Mouse (Mus musculus): ENCODE measurements around the gene Zc2hc1c. TPM values are rescaled to one million over a fixed set of nuclear protein-coding genes. Genes with fewer than 3 reads are reported as not detected.

Zc2hc1c gene
- polyA plus RNA-seq, 1 experiment from 2014 or later: 2.4 TPM

- peaks cover 24% of the 10 kb centered on the region for H3K4me1 ChIP-seq
- 87% methylated on average over 4 of the region's 4 CpGs for WGBS
- no peak for ATAC-seq (ENCODE audit: insufficient number of reproducible peaks, low FRiP score, low TSS enrichment, low read depth)
Observed at GRCm38 (mm10) chr12:85284996-85285395, 3.4 kb upstream of the Zc2hc1c start.

DNA sequence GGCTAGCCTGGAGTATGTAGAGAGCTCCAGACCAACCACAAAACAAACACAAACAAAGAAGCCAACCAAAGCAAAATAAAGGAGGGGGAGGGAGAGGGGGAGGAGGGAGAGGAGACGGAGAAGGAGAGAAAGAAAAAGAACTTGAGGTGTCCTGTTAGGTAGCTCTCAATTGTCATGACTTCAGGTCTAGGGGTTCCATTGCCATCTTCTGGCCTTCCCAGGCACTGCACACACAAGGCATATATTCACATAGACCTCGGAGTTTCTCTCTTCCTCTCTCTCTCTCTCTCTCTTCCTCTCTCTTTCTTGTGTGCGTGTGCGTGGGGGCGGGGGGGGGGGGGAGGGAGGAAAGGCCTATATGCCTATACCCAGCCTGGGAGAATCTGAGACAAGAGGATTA lies 1.4 kb upstream of the Zc2hc1c start:
- Histone ChIP-seq H3K9me3 (replicated peaks) (no peaks in the 10 kb centered on the region), H3K4me1 (peaks cover 32% of the 10 kb centered on the region), H3K4me2 (replicated peaks) (no peak overlapping the region), H3K36me3 (no peaks in the 10 kb centered on the region), H3K9ac (no peak overlapping the region), H3K4me3 (replicated peaks) (no peak overlapping the region), H3K27ac (replicated peaks) (no peak overlapping the region), H3K27me3 (0 out of 2 replicates have a peak, but pooled peaks cover 3% of the 10 kb centered on the region)
- WGBS: 28% methylated on average over 2 of the region's 5 CpGs
- no peak for ATAC-seq (ENCODE audit: insufficient number of reproducible peaks, low FRiP score, low TSS enrichment, low read depth)

More at GRCm38 (mm10) chr12:85284996-85285395, 3.4 kb upstream of the Zc2hc1c start:
- H3K27ac ChIP-seq (replicated peaks): no peak overlapping the region
- H3K27me3 ChIP-seq: 0 out of 2 replicates have a peak, but pooled peaks cover 3% of the 10 kb centered on the region
- H3K36me3 ChIP-seq: no peaks in the 10 kb centered on the region
- no peak overlapping the region for H3K4me3 ChIP-seq (replicated peaks)
- H3K4me2 ChIP-seq (replicated peaks): no peak overlapping the region
- H3K9me3 ChIP-seq (replicated peaks): no peaks in the 10 kb centered on the region
- no peak overlapping the region for H3K9ac ChIP-seq

- peak within 1 kb of the TSS; percentile 35; the same call in 1 of the 2 replicates for H3K9ac ChIP-seq
- 7% methylated on average over 21 of the region's 21 CpGs for WGBS
- ATAC-seq (ENCODE audit: insufficient number of reproducible peaks, low FRiP score, low TSS enrichment, low read depth): peak; percentile 61
- no peaks in the 10 kb centered on the region for H3K36me3 ChIP-seq
- H3K27ac ChIP-seq (replicated peaks): peak within 1 kb of the TSS; percentile 65
- H3K4me1 ChIP-seq: peaks cover 32% of the 10 kb centered on the region
- peak within 1 kb of the TSS; percentile 78 for H3K4me2 ChIP-seq (replicated peaks)
- 0 out of 2 replicates have a peak, but pooled peaks cover 3% of the 10 kb centered on the region for H3K27me3 ChIP-seq
- H3K4me3 ChIP-seq (replicated peaks): peak within 1 kb of the TSS; percentile 51
- H3K9me3 ChIP-seq (replicated peaks): no peaks in the 10 kb centered on the region
Observed at GRCm38 (mm10) chr12:85287809-85288485, 444 bp upstream of the Zc2hc1c start, which contains the start of gene Acyp1. Gene Acyp1 (minus strand): TSS chr12:85288438.

DNA sequence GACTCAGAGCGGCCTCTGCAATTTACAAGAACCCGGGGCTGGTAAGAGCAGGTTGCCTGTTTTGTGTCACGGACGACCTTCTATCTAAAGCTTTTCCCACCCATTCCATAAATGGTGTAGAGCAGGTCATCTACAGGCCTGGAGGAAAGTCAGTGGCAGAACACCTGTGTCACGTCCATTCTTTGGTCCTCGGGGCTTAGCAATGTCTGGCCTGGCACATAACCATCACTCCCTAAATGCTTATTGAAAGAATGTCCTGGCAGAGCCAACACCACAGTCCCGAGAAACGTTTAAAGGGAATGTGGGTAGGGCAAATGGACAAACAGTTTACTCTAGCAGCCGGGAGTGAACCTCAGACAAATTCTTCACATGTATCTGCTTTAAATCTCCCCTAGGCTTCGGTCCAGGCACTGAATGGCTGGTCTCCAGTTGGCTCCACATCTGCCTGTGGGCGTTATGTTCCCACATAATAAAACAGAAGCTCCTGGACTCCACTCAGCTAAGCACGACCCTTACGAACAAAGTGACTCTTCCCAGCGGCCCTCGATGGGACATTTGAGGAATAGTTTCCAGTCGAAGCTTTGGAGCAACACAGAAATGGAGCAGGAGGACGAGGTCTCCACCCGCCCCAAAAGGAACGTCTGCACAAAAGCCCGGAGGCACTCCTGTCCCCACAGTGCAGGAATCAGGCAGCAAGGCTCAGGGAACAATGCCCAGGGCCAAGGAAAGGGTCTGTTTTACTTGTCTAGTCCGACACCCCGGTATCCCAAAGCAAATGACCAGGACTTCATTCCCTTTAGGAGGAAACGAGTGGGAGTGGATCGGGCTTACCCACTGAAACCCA lies 988 bp downstream of the Zc2hc1c start:
- Histone ChIP-seq H3K27ac (replicated peaks) (peak overlapping the region; percentile 56), H3K9ac (no peak overlapping the region), H3K4me1 (peaks cover 32% of the 10 kb centered on the region), H3K27me3 (0 out of 2 replicates have a peak, but pooled peaks cover 3% of the 10 kb centered on the region), H3K9me3 (replicated peaks) (no peaks in the 10 kb centered on the region), H3K4me3 (replicated peaks) (peak overlapping the region; percentile 51), H3K4me2 (replicated peaks) (peak overlapping the region; percentile 78), H3K36me3 (no peaks in the 10 kb centered on the region)
- peak; percentile 39; the same call in 1 of the 2 replicates for ATAC-seq (ENCODE audit: insufficient number of reproducible peaks, low FRiP score, low TSS enrichment, low read depth)
- WGBS: 43% methylated on average over 24 of the region's 24 CpGs

GRCm38 (mm10) chr12:85290633-85291032 lies 2.2 kb downstream of the Zc2hc1c start:
- Histone ChIP-seq H3K27ac (replicated peaks) (no peak overlapping the region), H3K36me3 (no peaks in the 10 kb centered on the region), H3K4me2 (replicated peaks) (no peak overlapping the region), H3K9ac (no peak overlapping the region), H3K27me3 (0 out of 2 replicates have a peak, but pooled peaks cover 3% of the 10 kb centered on the region), H3K4me1 (peaks cover 32% of the 10 kb centered on the region), H3K4me3 (replicated peaks) (no peak overlapping the region), H3K9me3 (replicated peaks) (no peaks in the 10 kb centered on the region)
- no peak for ATAC-seq (ENCODE audit: insufficient number of reproducible peaks, low FRiP score, low TSS enrichment, low read depth)
- WGBS: 85% methylated on average over 10 of the region's 10 CpGs

GRCm38 (mm10) chr12:85291541-85291940 lies 3.1 kb downstream of the Zc2hc1c start:
- Histone ChIP-seq H3K36me3 (no peaks in the 10 kb centered on the region), H3K9ac (no peak overlapping the region), H3K4me1 (peaks cover 36% of the 10 kb centered on the region), H3K9me3 (replicated peaks) (no peaks in the 10 kb centered on the region), H3K27me3 (0 out of 2 replicates have a peak, but pooled peaks cover 3% of the 10 kb centered on the region), H3K4me2 (replicated peaks) (no peak overlapping the region), H3K27ac (replicated peaks) (no peak overlapping the region), H3K4me3 (replicated peaks) (no peak overlapping the region)
- ATAC-seq (ENCODE audit: insufficient number of reproducible peaks, low FRiP score, low TSS enrichment, low read depth): no peak

DNA sequence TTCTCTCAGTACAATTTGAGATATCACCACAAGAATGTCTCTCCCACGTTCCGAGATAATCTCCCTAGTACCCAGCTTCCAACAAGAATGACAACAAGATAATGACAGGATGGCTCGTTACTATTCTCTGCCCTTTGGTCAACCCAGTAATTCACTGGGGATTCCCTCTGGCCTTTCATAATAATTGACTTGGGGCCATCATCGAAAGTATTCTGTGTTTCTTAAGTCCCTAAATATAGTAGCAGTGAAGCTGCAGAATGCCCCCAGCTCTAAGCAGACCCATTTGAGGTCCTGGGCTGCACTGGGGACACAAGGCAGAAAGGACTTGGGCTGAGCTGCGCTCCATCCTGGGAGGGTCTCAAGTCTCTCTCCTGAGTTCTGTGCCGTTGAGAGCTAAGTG lies 3.9 kb downstream of the Zc2hc1c start:
- ATAC-seq (ENCODE audit: insufficient number of reproducible peaks, low FRiP score, low TSS enrichment, low read depth): no peak
- H3K4me3 ChIP-seq (replicated peaks): no peak overlapping the region
- no peaks in the 10 kb centered on the region for H3K9me3 ChIP-seq (replicated peaks)
- H3K27ac ChIP-seq (replicated peaks): no peak overlapping the region
- peaks cover 43% of the 10 kb centered on the region for H3K4me1 ChIP-seq
- 62% methylated on average over 6 of the region's 6 CpGs for WGBS
- 0 out of 2 replicates have a peak, but pooled peaks cover 3% of the 10 kb centered on the region for H3K27me3 ChIP-seq
- no peaks in the 10 kb centered on the region for H3K36me3 ChIP-seq
- no peak overlapping the region for H3K9ac ChIP-seq
- H3K4me2 ChIP-seq (replicated peaks): no peak overlapping the region

DNA sequence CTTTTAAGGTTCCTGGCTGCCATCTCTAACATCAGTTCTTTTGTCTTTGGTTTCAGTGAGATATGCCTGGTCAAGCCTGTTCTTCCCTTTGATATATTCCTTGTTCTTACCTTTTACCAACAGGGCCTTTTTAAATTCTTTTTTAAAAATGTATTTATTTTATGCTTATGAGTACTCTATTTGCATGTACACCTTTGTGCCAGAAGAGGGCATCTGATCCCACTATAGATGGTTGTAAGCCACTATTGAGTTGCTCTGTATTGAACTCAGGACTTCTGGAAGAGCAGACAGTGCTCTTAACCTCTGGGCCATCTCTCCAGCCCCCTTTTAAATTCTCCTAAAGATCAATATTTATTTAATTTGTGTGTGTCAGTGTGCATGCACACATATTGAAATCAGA lies 4.5 kb downstream of the Zc2hc1c start:
- Histone ChIP-seq H3K27ac (replicated peaks) (no peak overlapping the region), H3K4me3 (replicated peaks) (no peak overlapping the region), H3K36me3 (no peaks in the 10 kb centered on the region), H3K9me3 (replicated peaks) (no peaks in the 10 kb centered on the region), H3K4me2 (replicated peaks) (no peak overlapping the region), H3K9ac (no peak overlapping the region), H3K4me1 (peaks cover 43% of the 10 kb centered on the region), H3K27me3 (0 out of 2 replicates have a peak, but pooled peaks cover 3% of the 10 kb centered on the region)
- no peak for ATAC-seq (ENCODE audit: insufficient number of reproducible peaks, low FRiP score, low TSS enrichment, low read depth)

GRCm38 (mm10) chr12:85295506-85295905 lies 7.1 kb downstream of the Zc2hc1c start:
- Histone ChIP-seq H3K4me3 (replicated peaks) (no peak overlapping the region), H3K4me2 (replicated peaks) (no peak overlapping the region), H3K9ac (no peak overlapping the region), H3K4me1 (peaks cover 32% of the 10 kb centered on the region), H3K9me3 (replicated peaks) (no peaks in the 10 kb centered on the region), H3K27ac (replicated peaks) (no peak overlapping the region), H3K36me3 (peaks cover 13% of the 10 kb centered on the region; the same call in 1 of the 2 replicates), H3K27me3 (no peaks in the 10 kb centered on the region)
- no peak for ATAC-seq (ENCODE audit: insufficient number of reproducible peaks, low FRiP score, low TSS enrichment, low read depth)
- 87% methylated on average over 2 of the region's 2 CpGs for WGBS

DNA sequence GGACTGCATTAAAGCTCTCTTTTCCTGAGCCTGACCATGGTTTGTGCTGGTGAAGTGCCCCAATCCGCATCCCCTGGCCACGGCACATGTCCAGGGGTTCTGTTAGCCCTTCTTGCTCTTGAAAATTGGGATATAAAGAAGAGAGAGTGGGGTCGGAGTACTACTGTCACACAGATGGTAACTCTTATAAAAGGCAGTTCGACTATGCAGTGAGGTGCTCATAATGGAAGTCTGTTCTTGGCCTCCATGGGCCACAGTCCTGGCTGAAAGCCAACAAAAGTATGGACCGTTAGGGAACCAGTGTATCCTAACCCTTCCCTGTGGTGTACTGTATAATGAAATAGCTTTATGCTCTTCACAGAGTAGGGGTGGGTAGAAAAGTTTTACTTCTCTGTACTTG lies 8.5 kb downstream of the Zc2hc1c start:
- H3K27me3 ChIP-seq: no peaks in the 10 kb centered on the region
- H3K9ac ChIP-seq: no peak overlapping the region
- H3K4me3 ChIP-seq (replicated peaks): no peak overlapping the region
- peak overlapping the region; percentile 28; the same call in 1 of the 2 replicates for H3K27ac ChIP-seq (replicated peaks)
- ATAC-seq (ENCODE audit: insufficient number of reproducible peaks, low FRiP score, low TSS enrichment, low read depth): 0 out of 2 replicates have a peak, but pooled peaks have one; percentile 34
- peaks cover 27% of the 10 kb centered on the region for H3K36me3 ChIP-seq
- H3K4me1 ChIP-seq: peaks cover 27% of the 10 kb centered on the region
- H3K4me2 ChIP-seq (replicated peaks): no peak overlapping the region
- WGBS: 66% methylated on average over 5 of the region's 5 CpGs
- H3K9me3 ChIP-seq (replicated peaks): no peaks in the 10 kb centered on the region

DNA sequence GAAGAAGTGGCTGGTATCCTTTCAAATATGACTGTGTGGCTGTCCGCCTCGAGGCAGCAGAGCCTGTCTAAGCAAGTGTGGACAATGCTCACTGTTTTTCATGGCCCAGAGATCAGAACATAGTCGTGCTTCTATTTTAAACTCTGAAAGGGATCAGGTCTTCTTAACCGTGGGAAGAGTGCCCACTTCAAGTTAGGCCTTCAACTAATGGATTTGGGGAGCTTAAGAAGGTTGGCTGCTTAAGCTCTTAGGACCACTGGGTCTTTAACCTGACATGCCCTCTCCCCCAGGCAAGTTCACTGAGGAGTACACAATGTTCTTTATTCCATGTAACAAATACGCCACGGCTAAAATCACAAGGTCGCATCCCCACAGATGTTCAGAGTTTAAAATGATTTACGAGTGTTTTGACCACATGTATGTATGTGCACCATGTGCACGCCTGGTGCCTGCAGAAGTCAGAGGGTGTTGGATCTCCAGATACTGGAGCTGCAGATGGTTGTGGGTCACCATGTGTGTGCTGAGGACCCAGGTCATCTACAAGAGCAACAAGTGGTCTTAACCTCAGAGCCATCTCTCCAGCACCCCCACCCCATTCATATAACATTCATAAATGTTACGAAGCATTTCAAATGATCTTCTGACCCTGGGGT lies 9.1 kb downstream of the Zc2hc1c start:
- H3K4me3 ChIP-seq (replicated peaks): no peak overlapping the region
- H3K27me3 ChIP-seq: no peaks in the 10 kb centered on the region
- 48% methylated on average over 10 of the region's 10 CpGs for WGBS
- ATAC-seq (ENCODE audit: insufficient number of reproducible peaks, low FRiP score, low TSS enrichment, low read depth): no peak
- no peak overlapping the region for H3K4me2 ChIP-seq (replicated peaks)
- H3K9ac ChIP-seq: no peak overlapping the region
- H3K9me3 ChIP-seq (replicated peaks): no peaks in the 10 kb centered on the region
- H3K27ac ChIP-seq (replicated peaks): peak overlapping the region; percentile 34
- peaks cover 27% of the 10 kb centered on the region for H3K4me1 ChIP-seq
- peaks cover 32% of the 10 kb centered on the region for H3K36me3 ChIP-seq
